Mouse (Mus musculus): ENCODE data around the gene Gm21985. TPM values are rescaled to one million over a fixed set of nuclear protein-coding genes. Genes with fewer than 3 reads are reported as not detected.
A peak's percentile ranks its signal among the peaks of the same experiment; 100 is the strongest.

Gene Gm21985
- polyA plus RNA-seq, 1 experiment: 2.2 TPM

DNA sequence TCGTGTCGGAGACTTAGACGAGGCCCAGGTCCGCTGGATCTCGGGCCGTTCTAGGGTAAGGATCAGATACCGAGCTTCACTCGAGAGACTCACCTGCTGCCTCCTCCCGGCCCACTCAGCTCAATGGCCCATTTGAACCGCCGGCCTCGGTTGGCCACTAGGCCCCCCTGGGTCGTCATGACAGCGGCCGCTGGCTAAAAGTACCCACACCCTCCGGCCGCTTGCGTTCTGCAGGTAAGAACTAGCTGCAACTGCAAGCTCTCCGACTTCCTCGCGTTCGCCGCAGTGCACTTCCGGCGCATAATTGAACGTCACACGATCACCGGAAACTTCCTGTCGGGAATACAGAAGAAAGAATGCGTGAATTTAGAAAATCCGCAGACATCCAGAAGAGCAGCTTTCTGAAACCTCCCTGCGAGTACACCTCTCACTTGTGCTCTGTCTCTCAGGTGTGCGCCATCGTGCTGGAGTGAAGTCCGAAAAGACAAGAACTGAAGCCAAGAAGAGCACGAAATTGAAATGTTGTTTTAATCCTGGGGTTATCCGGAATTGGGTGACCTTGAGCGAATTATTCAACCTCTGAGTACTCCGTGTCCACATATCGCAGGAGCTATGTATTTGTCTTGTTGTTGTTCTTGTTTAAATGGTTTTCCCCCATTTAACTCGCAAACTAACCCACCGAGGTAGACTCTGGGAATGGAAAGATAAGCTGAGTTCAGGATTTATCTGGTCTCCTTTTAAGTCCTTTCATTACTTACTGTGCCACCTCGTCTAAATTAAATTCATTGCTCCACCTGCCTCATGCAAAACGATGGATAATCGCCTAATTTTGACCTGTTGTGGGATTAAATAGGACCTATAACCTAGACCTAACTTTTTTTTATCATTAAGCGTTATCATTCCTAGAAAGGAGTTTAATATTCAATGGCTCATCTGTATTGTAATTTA is 101.9 kb downstream of the Gm21985 start, which contains the start of gene Emc4:
Gene Emc4, minus strand, starts transcription at position 302 of the 948 bp plus-strand sequence.
- Histone ChIP-seq H3K4me1 (ENCODE audit: control insufficient read depth, insufficient read depth, low read length) (no peaks in the 10 kb centered on the region), H3K36me3 (ENCODE audit: control insufficient read depth, insufficient read depth, low read length, poor library complexity, severe bottlenecking) (peaks cover 9% of the 10 kb centered on the region), H3K4me3 (ENCODE audit: low read depth, low read length) (peak within 1 kb of the TSS; percentile 95), H3K9me3 (replicated peaks; ENCODE audit: control insufficient read depth, insufficient read depth, low read length, poor library complexity, severe bottlenecking) (no peaks in the 10 kb centered on the region), H3K9ac (ENCODE audit: low read depth, poor library complexity, severe bottlenecking) (peak within 1 kb of the TSS; percentile 95), H3K27me3 (ENCODE audit: control insufficient read depth, insufficient read depth, low read length, poor library complexity, severe bottlenecking) (no peaks in the 10 kb centered on the region), H3K27ac (ENCODE audit: insufficient read depth, low read length) (peak within 1 kb of the TSS; percentile 88)
- TF ChIP-seq EP300 (IDR thresholded peaks at IDR 0.05; ENCODE audit: insufficient read depth, low read depth, low read length) (no peak), POLR2A (IDR thresholded peaks at IDR 0.05; ENCODE audit: insufficient read depth, low read length) (peak; percentile 22), CTCF (IDR thresholded peaks at IDR 0.05; ENCODE audit: low read depth, low read length) (no peak)

DNA sequence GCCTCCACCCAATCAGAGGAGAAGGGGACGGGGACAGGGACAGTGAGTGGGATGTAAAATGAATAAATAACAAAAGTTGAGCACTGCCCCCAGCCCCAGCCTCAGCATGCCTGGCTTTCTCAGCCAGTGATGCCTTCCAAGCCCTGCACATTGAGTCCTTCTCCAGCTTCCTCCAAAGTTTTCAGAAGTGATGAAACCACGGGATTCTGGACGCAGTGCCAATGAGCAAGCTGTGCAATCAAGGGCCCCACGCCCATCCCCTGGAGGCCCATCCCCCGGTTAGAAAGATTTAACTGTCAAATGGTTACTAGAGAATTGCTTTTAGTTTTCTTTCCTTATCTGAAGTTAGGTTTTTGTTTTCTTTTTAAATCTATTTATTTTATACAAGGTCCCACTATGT is 103.8 kb downstream of the Gm21985 start:
- H3K36me3 ChIP-seq (ENCODE audit: control insufficient read depth, insufficient read depth, low read length, poor library complexity, severe bottlenecking): no peaks in the 10 kb centered on the region
- H3K4me1 ChIP-seq (ENCODE audit: control insufficient read depth, insufficient read depth, low read length): no peaks in the 10 kb centered on the region
- no peak overlapping the region for H3K9ac ChIP-seq (ENCODE audit: low read depth, poor library complexity, severe bottlenecking)
- H3K9me3 ChIP-seq (replicated peaks; ENCODE audit: control insufficient read depth, insufficient read depth, low read length, poor library complexity, severe bottlenecking): no peaks in the 10 kb centered on the region
- H3K27ac ChIP-seq (ENCODE audit: insufficient read depth, low read length): no peak overlapping the region
- H3K27me3 ChIP-seq (ENCODE audit: control insufficient read depth, insufficient read depth, low read length, poor library complexity, severe bottlenecking): no peaks in the 10 kb centered on the region
- H3K4me3 ChIP-seq (ENCODE audit: low read depth, low read length): no peak overlapping the region
- TF ChIP-seq CTCF (IDR thresholded peaks at IDR 0.05; ENCODE audit: low read depth, low read length) (no peak), EP300 (IDR thresholded peaks at IDR 0.05; ENCODE audit: insufficient read depth, low read depth, low read length) (no peak)

DNA sequence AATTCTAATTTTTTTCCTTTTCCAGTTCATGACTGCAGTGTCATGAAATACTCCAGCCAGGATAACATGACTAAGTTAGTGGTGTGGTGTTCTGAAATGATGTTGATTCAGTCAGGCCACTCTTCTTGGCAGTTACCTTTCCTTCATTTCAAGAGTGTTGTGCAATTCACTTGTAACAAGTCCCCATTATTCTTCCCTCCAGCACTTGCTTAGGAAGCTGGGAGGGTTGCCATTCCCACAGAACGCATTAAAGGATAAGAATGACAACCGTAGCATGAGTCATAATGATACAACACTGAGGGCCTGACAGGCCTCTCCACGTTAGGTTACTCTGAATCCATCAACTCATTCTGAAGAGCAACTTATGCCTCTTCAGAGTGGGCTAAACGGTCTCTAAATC is 107.0 kb downstream of the Gm21985 start:
- TF ChIP-seq CTCF (IDR thresholded peaks at IDR 0.05; ENCODE audit: low read depth, low read length): no peak
- TF ChIP-seq EP300 (IDR thresholded peaks at IDR 0.05; ENCODE audit: insufficient read depth, low read depth, low read length): no peak
- no peak for TF ChIP-seq POLR2A (IDR thresholded peaks at IDR 0.05; ENCODE audit: insufficient read depth, low read length)
- Histone ChIP-seq H3K9ac (ENCODE audit: low read depth, poor library complexity, severe bottlenecking) (no peak overlapping the region), H3K36me3 (ENCODE audit: control insufficient read depth, insufficient read depth, low read length, poor library complexity, severe bottlenecking) (no peaks in the 10 kb centered on the region)

GRCm38 (mm10) chr2:112374610-112375009 is 108.5 kb downstream of the Gm21985 start:
- H3K4me1 ChIP-seq (ENCODE audit: control insufficient read depth, insufficient read depth, low read length): no peaks in the 10 kb centered on the region

More for the DNA sequence above, 107.0 kb downstream of the Gm21985 start:
- no peaks in the 10 kb centered on the region for H3K27me3 ChIP-seq (ENCODE audit: control insufficient read depth, insufficient read depth, low read length, poor library complexity, severe bottlenecking)
- no peak overlapping the region for H3K4me3 ChIP-seq (ENCODE audit: low read depth, low read length)
- H3K9me3 ChIP-seq (replicated peaks; ENCODE audit: control insufficient read depth, insufficient read depth, low read length, poor library complexity, severe bottlenecking): no peaks in the 10 kb centered on the region
- H3K27ac ChIP-seq (ENCODE audit: insufficient read depth, low read length): no peak overlapping the region
- no peaks in the 10 kb centered on the region for H3K4me1 ChIP-seq (ENCODE audit: control insufficient read depth, insufficient read depth, low read length)

DNA sequence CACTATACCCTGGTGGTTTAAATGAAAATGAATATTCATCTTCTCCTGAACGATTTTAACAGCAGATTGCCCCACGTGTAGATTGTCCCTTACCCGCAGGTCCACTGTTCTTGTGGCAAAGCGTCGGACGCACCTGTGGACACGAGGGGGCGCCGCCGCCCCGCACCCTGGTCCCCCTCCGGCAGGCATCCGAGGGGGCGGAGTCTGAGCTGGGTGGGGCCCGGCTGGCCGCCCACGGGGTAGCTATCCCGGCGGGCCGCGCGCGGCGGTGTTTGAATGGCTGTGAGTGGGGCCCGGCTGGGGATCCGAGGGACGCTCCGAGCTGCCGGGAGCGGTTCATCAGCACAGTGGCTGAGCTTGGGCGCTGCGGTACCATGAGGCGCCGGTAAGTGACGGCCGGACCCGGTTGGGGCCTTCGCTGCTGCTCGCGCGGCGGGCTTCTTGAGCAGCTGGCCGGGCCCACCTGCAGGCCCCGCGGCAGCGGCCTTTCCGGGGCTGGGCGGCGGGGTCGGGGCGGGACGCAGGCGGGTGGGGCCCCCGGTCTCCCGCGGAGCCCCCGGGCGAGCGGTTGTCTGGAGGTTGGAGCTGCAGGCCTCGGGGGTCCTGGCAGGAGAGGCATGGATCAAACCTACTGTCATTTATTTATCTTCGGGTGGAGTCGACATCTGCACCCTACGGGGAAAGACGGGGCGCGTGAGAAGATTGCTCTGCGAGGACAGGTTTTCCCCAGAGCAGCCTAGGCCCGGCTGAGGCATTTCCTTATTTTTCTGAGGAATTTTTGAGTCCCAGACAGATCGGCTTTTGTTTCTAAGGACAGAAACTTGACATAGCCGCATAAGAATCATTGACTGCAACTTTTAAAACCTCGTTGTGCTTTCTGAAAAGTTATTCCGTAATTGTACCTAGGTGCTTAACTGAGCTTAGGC is 113.1 kb downstream of the Gm21985 start, which contains the start of gene Katnbl1:
Gene Katnbl1, plus strand, starts transcription at position 239 of the 926 bp plus-strand sequence.
- Histone ChIP-seq H3K9me3 (replicated peaks; ENCODE audit: control insufficient read depth, insufficient read depth, low read length, poor library complexity, severe bottlenecking) (no peaks in the 10 kb centered on the region), H3K36me3 (ENCODE audit: control insufficient read depth, insufficient read depth, low read length, poor library complexity, severe bottlenecking) (0 out of 2 replicates have a peak, but pooled peaks cover 2% of the 10 kb centered on the region)
- peak; percentile 78 for TF ChIP-seq CTCF (IDR thresholded peaks at IDR 0.05; ENCODE audit: low read depth, low read length)
- TF ChIP-seq EP300 (IDR thresholded peaks at IDR 0.05; ENCODE audit: insufficient read depth, low read depth, low read length): 0 out of 2 replicates have a peak, but pooled peaks have one; percentile 31
- no peak for TF ChIP-seq POLR2A (IDR thresholded peaks at IDR 0.05; ENCODE audit: insufficient read depth, low read length)

More at GRCm38 (mm10) chr2:112374610-112375009, 108.5 kb downstream of the Gm21985 start:
- no peaks in the 10 kb centered on the region for H3K9me3 ChIP-seq (replicated peaks; ENCODE audit: control insufficient read depth, insufficient read depth, low read length, poor library complexity, severe bottlenecking)
- H3K4me3 ChIP-seq (ENCODE audit: low read depth, low read length): no peak overlapping the region
- H3K36me3 ChIP-seq (ENCODE audit: control insufficient read depth, insufficient read depth, low read length, poor library complexity, severe bottlenecking): no peaks in the 10 kb centered on the region
- TF ChIP-seq POLR2A (IDR thresholded peaks at IDR 0.05; ENCODE audit: insufficient read depth, low read length) (no peak), CTCF (IDR thresholded peaks at IDR 0.05; ENCODE audit: low read depth, low read length) (no peak), EP300 (IDR thresholded peaks at IDR 0.05; ENCODE audit: insufficient read depth, low read depth, low read length) (no peak)
- H3K9ac ChIP-seq (ENCODE audit: low read depth, poor library complexity, severe bottlenecking): no peak overlapping the region
- H3K27ac ChIP-seq (ENCODE audit: insufficient read depth, low read length): no peak overlapping the region
- H3K27me3 ChIP-seq (ENCODE audit: control insufficient read depth, insufficient read depth, low read length, poor library complexity, severe bottlenecking): no peaks in the 10 kb centered on the region

More for the DNA sequence above, 113.1 kb downstream of the Gm21985 start, which contains the start of gene Katnbl1:
- Histone ChIP-seq H3K4me1 (ENCODE audit: control insufficient read depth, insufficient read depth, low read length) (no peaks in the 10 kb centered on the region), H3K27me3 (ENCODE audit: control insufficient read depth, insufficient read depth, low read length, poor library complexity, severe bottlenecking) (no peaks in the 10 kb centered on the region), H3K9ac (ENCODE audit: low read depth, poor library complexity, severe bottlenecking) (peak within 1 kb of the TSS; percentile 99), H3K4me3 (ENCODE audit: low read depth, low read length) (peak within 1 kb of the TSS; percentile 88), H3K27ac (ENCODE audit: insufficient read depth, low read length) (peak within 1 kb of the TSS; percentile 97)
